Mouse (Mus musculus) left cerebral cortex, adult 18-20 months (tissue): ENCODE results near the gene Tspan15. TPM values are rescaled to one million over a fixed set of nuclear protein-coding genes. Genes with fewer than 3 reads are reported as not detected.

ENCODE experiments used
- DNase-seq, 2 experiments: peaks; one replicate each; pipeline ENCODE4 v3.0.0; 2021 to 2022; ENCODE audit warnings: low spot score in 2 of 2, mixed read lengths in 1 of 2
- total RNA-seq, 2 experiments: library from RNA; stranded (reverse); gene quantifications; 2 replicates each; pipeline ENCODE4 v1.2.3; 2021

Gene Tspan15
- total RNA-seq, 2 experiments from 2014 or later = 8.3 to 9.0 TPM

DNA sequence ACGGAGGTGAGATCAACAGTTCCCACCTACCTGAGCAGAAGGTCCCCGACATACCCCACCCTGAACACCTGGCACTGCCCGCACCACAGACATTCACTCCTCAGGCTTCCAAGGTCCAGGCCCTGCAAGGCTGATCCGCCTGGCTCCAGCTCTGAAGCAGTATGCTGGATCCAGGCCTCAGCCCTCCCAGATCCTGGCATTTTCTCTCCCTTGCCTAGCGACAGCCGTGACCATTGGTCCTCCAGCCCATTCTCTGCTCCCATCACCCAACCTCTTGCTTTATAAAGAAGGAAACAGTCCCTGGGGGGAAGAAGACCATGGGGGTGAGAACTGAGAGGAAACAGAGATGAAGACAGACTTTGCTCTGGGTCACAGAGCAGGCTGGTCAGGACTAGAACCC lies 37.0 kb downstream of the Tspan15 start:
- DNase-seq = no peak

DNA sequence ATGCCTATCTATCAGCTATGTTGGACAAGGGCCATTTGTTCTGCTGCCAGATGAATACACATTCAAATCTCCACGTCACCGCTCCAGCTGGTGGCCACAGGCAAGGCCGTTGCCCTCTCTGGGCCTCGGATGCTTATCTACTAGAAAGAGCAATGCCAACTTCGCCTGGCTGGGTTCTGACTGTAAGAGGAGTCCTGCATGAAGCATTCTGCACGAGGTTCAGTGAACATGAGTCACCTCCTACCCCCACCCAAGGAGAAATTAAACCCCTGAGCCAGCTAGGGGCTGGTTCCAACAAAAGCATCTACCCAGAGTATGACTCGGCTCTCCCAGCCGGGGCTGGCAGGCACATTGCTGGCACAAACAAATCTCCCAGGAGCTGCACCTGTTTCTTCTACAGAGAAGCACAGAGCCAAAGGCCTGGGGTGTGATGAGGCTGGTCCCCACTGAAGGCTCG lies 38.3 kb downstream of the Tspan15 start:
- DNase-seq = peak; percentile 46 to 50

DNA sequence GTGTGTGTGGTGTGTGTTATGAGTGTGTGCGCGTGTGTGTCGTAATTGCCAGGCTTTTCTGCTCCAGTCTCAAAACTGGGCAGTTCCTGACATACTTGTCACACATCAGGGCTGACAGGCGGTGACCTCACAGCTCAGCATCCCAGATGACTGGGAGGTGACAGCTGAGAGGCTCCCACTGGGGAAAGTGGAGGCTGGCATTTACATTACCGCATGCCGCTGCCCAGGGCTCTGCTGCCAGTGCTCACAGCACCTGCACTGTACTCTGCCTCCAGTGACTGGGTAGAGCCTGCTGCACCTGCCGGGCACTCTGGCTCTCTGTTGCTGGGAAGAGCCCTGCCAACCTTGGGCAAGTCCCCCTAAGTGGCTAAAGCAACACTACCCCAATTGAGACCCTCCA lies 40.2 kb downstream of the Tspan15 start:
- no peak for DNase-seq

DNA sequence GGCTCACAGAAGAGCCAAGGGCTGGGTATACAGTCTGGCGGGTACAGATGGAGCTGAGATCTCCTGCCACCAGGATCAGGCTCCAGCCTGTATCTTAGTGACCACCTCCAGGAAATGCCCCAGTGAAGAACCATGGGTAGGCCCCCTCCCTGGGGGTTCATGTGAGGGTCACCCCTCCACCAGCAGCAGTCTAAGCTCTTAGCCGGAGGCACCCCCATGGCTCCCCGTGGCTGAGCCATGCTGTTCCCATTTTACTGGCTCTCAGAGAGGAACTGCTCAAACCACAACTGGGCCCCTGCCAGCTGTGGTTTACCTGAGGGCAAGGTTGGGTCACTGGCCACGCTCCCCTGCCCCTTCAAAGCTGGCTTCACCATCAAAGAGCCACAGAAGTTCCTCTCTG lies 41.1 kb downstream of the Tspan15 start:
- no peak for DNase-seq

DNA sequence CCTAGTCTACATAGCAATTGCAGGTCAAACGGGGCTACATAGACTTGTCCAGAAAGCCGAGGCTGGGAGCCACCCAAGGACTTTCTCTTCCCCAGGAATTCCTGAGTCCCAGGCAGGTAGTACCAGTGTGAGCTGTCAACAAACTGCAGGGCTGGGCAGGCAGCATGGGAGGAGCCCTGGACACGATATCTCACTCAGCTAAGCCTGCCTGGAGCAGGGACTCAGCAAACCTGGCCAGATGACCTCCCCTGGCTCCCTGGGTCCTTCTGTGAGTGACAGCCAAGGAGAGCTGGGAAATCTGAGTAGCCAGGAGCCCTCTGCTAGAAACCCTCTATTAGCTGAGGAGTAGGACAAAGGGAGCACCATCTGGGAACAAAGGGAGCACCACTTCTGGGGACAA lies 41.7 kb downstream of the Tspan15 start:
- DNase-seq = no peak

DNA sequence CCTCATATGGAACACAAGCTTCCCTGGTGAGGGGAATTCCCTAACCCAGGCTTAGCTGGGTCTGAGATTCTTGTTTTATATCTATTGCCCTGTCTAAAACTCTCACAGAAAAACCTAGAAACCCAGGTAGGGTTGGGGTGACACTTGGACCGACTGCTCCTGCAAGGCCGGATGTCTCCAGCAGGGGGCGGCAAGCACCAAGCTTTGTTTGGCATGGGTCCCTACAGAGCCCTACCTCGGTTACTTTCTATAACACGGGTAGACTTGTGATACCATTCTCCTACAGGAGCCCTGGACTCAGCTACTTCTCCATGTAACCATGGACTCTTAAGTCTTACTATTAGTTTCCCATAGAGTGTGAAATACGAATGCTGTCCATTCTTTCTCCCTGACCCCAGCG lies 44.2 kb downstream of the Tspan15 start:
- DNase-seq = peak; percentile 82 to 90

DNA sequence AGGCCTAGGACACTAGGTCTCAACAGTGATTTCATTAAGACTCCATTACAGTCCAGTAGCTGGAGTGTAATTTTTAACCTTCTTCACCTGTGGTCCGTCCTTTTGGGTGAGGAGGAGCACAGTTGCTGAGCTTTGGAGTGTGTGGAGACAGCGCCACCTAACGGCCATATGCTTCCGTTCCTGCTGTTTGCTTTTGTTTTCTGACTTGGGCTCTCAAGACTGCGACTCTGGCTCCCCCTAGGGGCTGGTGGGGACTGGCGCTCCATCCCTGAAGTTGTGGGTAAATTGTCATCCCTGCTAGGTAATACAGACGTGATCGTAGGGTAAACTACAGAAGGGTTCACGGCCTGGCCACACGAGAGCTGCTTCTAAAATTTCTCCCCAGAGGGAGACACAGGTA lies 48.0 kb downstream of the Tspan15 start:
- peak; percentile 98 to 100 for DNase-seq

DNA sequence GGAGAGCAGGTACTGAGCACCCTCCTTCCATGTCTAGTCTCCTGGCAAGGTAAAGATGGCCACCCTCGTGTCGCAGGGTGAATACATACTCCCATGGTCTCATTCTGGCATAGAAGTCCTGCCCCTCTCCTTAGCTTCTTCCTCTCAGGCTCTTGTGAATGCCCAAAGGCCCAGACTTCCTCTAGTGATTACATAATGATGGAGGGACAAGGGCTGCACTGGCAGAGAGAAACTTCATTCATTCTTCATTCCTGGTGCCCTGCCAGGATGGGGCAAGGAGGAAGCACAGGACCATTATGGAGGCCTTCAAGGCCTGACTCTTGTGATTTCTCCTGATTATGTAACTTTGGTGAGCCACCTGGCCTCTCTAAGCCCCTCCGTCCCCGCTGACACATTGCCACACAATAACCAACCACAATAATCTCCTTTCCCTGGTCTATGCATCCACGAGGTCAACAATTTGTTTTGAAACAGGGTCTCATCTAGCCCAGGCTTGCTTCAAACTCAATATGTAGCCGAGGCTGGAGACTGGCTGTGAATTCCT lies 48.5 kb downstream of the Tspan15 start:
- DNase-seq = no peak

DNA sequence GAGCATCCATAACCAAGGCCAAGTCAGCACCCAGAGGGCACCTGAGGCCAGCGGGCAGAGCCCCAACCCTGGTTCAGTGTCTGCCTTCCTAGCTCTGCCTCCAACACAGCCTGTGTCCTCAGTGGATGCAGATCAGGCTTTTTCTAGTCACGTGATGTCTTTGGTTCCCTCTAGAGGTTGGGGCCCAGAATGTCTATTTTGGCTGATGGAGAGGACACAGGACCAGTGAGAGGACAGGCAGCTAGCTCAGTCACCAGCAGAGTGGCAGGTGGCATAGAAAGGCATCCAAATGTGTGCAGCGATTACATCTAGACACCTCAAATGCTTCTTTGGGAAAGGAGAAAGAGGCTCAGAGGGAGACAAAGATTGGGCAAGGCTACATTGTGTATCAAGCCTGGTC lies 49.4 kb downstream of the Tspan15 start:
- no peak for DNase-seq

DNA sequence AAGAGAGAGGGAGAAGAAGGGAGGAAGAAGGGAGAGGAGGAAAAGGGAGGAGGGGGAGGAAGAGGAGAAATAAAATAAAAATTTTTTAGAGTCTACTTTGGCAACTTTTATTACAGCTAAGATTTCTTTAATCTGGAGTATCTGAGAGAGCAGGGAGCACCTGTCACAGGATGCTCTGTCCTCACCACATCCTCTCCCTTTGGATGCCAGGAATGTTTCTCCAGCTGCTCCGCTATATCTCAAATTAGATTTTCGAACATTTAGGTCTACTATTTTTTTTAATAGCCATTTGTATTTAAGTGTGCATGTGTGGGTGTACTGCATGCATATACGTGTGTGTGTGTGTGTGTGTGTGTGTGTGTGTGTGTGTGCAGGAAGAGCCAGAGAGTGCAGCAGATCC lies 51.1 kb downstream of the Tspan15 start:
- no peak for DNase-seq

DNA sequence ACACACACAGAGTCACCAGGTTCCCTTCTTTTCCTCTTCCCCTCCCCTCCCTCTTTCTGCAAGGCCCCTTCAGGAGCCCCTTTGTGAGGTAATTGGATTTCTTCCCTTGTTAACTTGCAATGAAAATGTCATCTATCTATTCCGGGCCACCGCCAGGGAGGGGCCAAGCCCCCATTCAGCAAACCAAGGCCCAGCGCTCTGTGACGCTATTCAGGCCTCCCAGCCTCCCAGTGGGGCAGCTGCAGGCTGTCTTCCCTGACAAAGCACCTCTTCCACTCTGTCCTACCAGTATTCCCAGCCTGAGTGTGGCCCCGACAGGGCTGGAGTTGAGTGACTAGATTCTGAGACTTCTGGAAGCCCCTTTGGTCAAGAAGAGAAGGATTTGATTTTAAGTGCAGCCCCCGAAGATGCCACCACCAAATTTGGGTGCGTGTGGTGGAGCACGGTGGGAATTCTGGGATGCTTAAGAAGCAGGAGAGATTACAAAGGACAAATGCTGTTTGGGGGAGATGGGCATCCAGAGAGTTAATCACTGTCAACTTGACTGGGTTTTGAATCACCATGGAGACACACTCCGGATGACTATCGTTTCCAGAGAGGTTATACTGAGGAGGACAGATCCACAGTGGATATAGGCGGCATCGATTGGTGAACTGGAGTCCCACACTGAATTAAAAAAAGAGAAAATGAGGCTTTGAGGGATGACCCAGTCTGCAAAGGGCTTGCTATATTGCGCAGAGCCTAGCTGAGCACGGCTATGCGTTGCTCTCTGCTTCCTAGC lies 56.3 kb downstream of the Tspan15 start:
- DNase-seq = no peak

DNA sequence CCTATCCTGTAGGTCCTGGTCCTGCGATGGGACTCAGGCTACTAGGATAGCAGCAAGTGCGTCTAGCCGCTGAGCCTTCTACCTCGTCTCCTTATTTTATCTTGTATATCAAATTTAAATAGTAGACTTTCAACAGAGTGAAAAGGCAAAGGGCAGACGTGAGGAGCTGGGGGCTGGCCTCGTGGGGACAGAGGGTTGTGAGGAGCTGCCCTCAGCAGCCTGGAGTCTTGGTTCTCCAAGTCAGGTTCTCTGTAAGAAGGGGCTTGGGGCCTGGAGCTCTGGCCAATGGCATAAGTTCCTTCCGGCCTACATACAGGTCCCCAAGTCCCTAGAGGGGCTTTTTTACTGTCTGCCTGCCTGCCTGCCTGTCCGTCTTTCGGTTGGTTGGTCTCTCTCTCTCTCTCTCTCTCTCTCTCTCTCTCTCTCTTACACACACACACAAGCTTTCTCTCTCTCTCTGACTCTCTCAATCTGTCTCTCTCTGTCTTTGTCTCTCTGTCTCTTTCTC lies 57.1 kb downstream of the Tspan15 start:
- DNase-seq = no peak

DNA sequence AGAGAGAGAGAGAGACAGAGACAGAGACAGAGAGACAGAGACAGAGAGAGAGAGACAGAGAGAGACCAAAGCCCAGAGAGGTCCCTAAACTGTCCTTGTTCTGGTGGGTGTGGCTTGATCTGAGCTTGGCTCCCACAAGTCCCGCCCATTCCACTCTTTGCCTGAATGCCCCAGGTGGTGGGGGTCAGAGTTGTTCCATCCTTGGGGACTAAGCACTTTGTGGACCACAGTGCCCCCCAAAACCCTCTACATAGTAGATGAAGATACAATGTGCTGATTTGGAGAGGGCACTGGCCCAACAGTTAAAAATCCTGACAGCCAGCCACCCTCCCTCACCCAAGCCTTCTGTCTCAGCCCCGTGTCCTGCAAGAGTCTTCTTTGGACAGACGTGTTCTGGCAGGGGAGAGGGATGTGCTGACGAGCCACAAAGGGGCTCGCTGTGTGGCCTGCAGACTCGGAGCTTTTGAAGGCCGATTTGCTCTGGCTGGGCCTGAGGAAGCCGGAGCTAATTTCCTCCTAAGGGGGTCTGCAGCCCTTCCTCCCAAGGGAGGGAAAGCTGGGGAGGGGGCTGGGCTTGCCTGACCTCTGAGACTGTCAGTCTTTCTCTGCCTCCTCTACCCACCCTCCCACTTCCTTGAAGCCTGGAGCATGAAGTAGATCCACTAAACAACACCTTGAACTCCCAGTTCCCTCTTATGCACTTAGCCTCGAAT lies 58.1 kb downstream of the Tspan15 start:
- no peak for DNase-seq

DNA sequence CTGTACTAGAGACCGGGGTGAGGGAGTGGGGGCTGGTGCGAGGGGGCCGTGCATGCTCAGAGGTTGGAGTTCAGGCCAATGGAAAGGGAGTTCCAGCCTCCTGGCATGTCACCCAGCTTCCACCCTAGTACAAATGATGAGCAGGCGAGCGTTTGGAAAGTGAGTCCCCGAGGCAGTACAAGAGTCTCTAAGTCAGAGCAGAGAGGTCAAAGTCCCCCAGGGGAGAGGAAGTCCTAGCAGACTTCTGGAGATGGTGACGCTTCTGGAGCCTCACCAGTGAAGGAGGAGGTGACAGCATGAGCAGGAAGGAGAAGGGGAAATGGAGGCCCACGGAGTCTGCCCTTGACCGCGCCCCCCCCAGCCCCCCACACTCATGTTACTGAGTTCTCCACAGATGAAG lies 68.6 kb downstream of the Tspan15 start:
- DNase-seq = no peak

DNA sequence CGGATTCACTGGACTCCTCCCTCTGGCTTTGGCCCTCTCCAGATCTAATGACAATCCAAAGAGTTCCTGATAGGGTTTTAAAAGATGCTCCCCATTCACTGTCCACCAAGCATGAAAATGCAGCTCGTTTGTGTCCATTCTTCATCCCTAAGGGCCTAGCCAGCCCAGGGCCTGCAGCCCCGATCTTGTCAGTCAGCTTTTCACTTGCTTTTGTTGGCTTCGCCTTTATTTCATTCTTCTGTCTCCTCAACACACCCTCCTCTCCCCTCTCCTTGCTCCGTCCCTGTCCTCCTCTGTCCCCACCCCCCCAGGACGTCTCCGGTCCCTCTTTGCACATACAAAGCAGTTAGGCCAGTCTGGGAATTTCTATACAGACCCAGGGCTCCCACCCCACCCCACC lies 81.1 kb downstream of the Tspan15 start:
- no peak for DNase-seq

DNA sequence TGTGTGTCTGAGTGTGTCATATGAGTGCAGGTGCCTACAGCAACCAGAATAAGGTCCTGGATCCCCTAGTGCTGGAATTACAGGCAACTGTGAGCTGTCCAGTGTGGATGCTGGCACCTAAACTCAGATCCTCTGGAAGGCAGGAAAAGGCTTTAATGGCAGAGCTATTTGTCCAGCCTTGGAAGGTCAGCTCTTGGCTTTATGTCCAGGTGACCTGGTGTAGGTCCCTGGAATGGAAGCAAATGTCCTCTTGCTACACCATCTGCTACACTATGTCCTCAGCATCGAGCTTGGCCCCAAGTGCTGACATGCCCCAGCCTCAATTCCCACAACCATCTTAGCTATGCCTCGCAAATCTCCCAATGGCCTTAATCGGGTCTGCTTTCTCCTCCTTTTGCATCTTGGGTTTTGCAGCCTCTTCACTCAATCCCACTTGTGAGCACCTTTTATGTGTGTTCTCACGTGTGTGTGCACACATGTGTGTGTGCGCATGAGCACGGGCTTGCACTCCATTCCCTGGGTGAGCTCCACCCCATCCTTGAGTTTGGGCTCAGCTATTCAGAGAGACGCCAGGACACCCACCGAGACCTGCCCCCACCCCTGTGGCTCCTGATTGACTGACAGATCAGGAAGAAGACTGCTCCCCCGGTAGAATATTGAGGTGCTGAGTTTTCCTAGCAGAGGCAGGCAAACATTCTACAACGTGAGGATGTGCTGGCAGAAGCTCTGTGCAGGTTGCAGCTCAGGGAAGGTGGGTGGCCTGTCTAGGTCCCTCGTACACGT lies 83.4 kb downstream of the Tspan15 start:
- no peak for DNase-seq

DNA sequence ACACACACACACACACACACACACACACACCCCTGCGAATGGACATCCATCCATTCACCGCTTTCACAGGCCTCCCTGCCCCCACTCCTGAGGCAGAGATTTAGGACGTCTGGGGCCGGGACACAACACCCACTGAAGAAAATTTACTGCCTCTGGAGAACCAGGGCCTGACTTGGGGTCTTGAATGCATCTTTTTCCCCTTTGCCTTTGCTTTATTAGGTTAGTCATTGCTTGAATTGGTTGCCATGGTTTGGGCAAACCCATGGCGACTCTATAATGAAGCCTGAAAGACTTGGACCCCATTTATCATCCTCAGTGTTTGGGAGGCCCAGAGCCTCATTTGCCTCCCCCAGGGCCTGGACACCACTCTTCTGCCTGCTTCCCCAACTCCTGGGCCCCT lies 85.1 kb downstream of the Tspan15 start:
- no peak for DNase-seq

DNA sequence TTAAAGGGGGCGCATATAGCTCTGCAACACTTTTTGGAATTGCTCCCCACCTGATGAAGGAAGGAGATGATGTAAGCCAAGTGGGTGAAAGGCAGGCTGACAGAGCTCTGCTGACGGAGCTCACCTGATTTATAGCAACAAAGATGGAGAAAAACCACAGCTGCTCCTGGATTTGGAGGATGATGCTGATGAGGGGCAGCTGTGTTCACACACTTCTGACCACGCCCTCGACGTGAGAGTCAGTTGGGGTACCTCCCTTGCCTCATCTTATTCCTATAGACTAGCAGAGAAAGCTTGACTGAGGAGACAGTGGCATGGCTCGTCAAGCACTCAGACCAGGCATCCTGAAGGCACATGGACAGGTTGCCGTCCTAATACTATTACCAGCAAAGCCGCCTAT lies 87.2 kb downstream of the Tspan15 start, which contains the start of gene Fam241b:
TSS of gene Fam241b (minus strand) at position 101 of the 400 bp plus-strand sequence.
- DNase-seq = no peak

DNA sequence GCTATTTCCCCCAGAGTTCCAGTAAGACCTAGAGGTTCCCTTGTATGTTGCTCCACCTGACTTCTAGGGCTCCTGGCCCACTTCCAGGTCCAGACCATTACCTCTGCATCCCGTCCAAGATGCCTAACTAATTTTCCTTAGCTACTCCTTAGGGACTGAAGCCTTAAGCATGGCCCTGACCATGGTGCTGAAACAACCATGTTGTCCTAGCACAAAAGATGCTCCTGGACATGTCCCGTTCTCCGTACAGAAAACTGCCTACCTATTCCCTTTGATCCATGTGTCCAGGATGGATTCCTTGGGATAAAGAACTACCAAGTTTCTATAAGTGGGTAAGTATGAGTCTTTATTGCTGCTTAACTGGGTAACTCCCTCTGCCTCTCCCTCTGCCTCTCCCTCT lies 93.0 kb downstream of the Tspan15 start:
- DNase-seq = no peak

DNA sequence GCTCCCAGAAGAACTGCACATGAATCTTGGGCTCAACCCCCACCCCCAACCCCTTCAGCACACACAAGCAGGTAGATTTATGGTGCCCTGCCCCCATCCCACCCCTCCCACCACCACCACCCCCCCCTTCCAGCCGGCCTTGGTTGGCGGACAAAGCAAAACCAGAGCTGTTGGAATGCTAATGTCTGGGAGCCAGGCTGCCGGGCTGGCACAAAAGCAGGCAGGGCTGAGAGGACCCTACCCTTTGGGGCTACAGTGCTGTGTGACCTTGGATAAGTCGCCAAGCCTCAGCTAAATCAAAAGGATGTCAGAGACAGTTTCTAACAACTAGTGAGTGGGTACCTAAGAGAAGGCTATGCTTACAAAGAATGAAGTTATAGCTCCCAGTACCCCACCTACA lies 93.9 kb downstream of the Tspan15 start:
- DNase-seq = no peak

DNA sequence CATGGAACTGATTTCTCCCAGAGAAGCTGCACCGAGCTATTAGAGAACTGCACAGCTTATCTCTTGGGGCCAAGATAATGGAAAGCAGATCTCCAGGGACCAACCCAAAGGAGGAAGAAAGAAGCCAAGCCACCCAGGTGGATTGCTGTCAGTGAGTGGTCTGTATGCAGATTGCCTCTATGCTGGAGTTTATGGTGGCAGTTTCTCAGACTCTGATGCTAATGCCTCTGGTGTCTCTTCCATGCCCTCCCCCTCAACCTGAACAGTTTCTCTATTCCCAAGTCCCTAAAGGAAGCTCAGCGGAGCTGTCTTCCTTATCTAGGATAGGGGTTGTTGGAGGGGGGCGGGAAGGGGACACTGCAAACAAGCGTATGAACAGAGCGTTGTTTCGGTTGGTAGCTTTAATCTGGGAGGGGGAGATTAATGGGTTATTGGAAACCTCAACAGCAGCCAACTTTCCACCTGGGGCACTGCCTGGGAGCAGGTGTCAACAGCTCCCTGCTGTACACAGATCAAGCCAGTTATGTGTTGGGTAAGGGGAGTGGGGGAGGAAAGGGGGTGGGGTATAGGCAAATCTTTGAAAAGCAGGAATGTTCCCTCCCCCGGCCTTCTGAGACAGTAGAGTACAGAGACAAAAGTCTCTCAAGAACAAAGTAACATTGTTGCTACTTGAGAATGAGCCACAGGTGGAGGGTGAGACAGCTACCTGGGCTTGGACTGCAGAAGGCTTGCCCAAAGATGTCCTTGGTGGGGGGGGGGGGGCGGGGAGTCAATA lies 95.2 kb downstream of the Tspan15 start:
- DNase-seq = no peak
